Mouse (Mus musculus): ENCODE measurements around the gene Inpp5a.

DNA sequence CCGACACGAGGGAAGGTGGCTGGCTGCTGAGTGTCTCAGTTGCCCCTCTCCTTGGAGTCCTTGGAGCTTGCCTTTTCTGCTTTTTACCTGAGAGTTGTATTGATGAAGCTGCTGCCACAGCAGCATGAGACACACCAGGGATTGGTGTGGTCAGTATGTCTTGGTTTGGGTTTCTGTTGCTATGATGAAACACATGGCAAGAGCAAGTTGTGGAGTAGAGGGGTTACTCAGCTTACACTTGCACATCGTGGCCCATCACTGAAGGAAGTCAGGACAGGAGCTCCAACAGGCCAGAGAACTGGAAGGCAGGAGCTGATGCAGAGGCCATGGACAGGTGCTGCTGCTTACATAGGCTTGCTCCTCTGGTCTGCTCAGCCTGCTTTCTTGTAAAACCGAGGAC lies 76.6 kb downstream of the Inpp5a start:
- no peak for TF ChIP-seq ZNF384 (IDR thresholded peaks at IDR 0.05; ENCODE audit: low read depth, low read length)
- no peak for TF ChIP-seq ZC3H11A (IDR thresholded peaks at IDR 0.05; ENCODE audit: borderline replicate concordance, low read depth, low read length)
- no peak for TF ChIP-seq CHD2 (IDR thresholded peaks at IDR 0.05; ENCODE audit: low read depth, low read length)
- no peak for TF ChIP-seq MAFK (IDR thresholded peaks at IDR 0.05; ENCODE audit: insufficient read depth, low read depth, low read length)
- TF ChIP-seq HCFC1 (IDR thresholded peaks at IDR 0.05; ENCODE audit: borderline replicate concordance, insufficient read depth, low read length), result no peak

All from ES-E14 (cell line).